ENCODE assay signal across 10 mouse cellular contexts in the genomic region with DNA sequence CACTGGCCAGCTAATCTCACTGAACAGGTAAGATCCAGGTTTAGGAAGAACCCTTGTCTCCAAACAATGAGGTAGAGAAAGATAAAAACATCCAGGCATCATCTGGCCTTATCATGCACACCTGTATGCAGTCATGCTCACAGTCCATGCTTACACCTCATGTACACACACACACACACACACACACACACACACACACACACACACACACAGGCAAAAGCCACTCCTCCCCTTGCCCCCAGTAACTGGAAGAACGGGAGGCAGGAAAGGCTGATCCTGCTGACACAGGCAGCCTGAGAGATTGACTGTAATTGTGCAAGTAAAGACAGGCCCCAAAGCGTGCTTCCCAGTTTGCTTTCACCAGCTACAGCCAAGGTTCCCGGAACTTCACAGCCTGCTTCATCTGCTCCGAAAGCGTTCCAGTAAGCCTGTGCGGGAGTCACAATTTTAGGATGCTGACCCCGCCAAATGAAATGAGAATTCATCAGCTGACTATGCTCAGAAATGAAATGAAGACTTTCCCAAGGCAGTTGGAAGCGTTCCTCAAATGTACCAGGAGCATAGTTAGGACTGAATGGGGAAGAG. TPM values are rescaled to one million over a fixed set of nuclear protein-coding genes. Genes with fewer than 3 reads are reported as not detected.
DNase-seq lines count a peak whose midpoint lies in the region; ATAC-seq and TF ChIP-seq lines count a peak whose summit lies in the region.
"Had no signal": no experiment of that assay in that cellular context is flagged by ENCODE, and none has a peak within 500 bp of the region (broad histone marks: within the 10 kb centered on the region; RNA-seq: fewer than 3 reads in every experiment).

No protein-coding gene starts in this region.

- peak; percentile 36 for DNase-seq in gastrocnemius, adult 2 months
- DNase-seq in gastrocnemius, adult 18-20 months (ENCODE audit: low spot score), result no peak
- no peak for DNase-seq in lung, postnatal 14 days
- peak; percentile 33 for DNase-seq in lung, postnatal 36 days
- DNase-seq in thymus, postnatal 4 days, result no peak
- no peak for DNase-seq in thymus, postnatal 36 days
- DNase-seq: cerebellum, adult 9-10 months had no signal

- no peaks in the 10 kb centered on the region for H3K27me3 ChIP-seq in lung, embryonic 15.5 days
- H3K27me3 ChIP-seq in heart, embryonic 11.5 days (ENCODE audit: control insufficient read depth, insufficient read depth, low read length), result no peaks in the 10 kb centered on the region

- no peak overlapping the region for H3K4me2 ChIP-seq in lung, embryonic 15.5 days
- no peak overlapping the region for H3K4me2 ChIP-seq in heart, embryonic 11.5 days

- TF ChIP-seq CTCF in gastrocnemius, adult 2 months (IDR thresholded peaks at IDR 0.05), result no peak

- H3K9ac ChIP-seq in lung, embryonic 15.5 days, result no peak overlapping the region
- no peak overlapping the region for H3K9ac ChIP-seq in heart, embryonic 11.5 days (ENCODE audit: low read depth, low read length)

- ATAC-seq in lung, embryonic 15.5 days (ENCODE audit: borderline replicate concordance, extremely low read depth, low FRiP score, low TSS enrichment), result peak; percentile 55; the same call in 1 of the 2 replicates
- ATAC-seq in heart, embryonic 11.5 days (replicated peaks; ENCODE audit: insufficient number of reproducible peaks, low FRiP score, low TSS enrichment), result no peak
- ATAC-seq: activated CD4-positive, CD25-positive, alpha-beta regulatory T cell, adult 4 months had no signal

- H3K9me3 ChIP-seq in lung, embryonic 15.5 days, result no peaks in the 10 kb centered on the region
- H3K9me3 ChIP-seq in heart, embryonic 11.5 days (replicated peaks; ENCODE audit: control insufficient read depth, low read length), result no peaks in the 10 kb centered on the region

- peaks cover 24% of the 10 kb centered on the region for H3K4me1 ChIP-seq in lung, embryonic 15.5 days
- H3K4me1 ChIP-seq in heart, embryonic 11.5 days (ENCODE audit: control insufficient read depth, insufficient read depth, low read length), result peaks cover 24% of the 10 kb centered on the region

- 50% methylated on average over 8 of the region's 8 CpGs for WGBS in lung, embryonic 15.5 days
- 63% methylated on average over 8 of the region's 8 CpGs for WGBS in heart, embryonic 11.5 days (ENCODE audit: insufficient replicate concordance)

- H3K36me3 ChIP-seq in lung, embryonic 15.5 days, result no peaks in the 10 kb centered on the region
- H3K36me3 ChIP-seq in heart, embryonic 11.5 days (ENCODE audit: control insufficient read depth, insufficient read depth, low read length), result no peaks in the 10 kb centered on the region

- intact Hi-C loops in gastrocnemius, adult 2 months (cut with DNase I), result no loop called here

- H3K4me3 ChIP-seq in gastrocnemius, adult 2 months, result peak overlapping the region; percentile 3; the same call in 1 of the 2 replicates
- no peak overlapping the region for H3K4me3 ChIP-seq in lung, embryonic 15.5 days
- H3K4me3 ChIP-seq in heart, embryonic 11.5 days (ENCODE audit: low read depth, low read length), result no peak overlapping the region

- peak overlapping the region; percentile 84 for H3K27ac ChIP-seq in gastrocnemius, adult 2 months
- H3K27ac ChIP-seq in lung, embryonic 15.5 days, result peak overlapping the region; percentile 86
- H3K27ac ChIP-seq in heart, embryonic 11.5 days (ENCODE audit: low read depth, low read length), result peak overlapping the region; percentile 38; the same call in 1 of the 2 replicates

RNA-seq across cellular contexts. Expression of gene Cd44, which starts 19.4 kb away (rescaled TPM):
- total RNA-seq in gastrocnemius, adult 2 months (2021), result 1 to 10 TPM; 4.1 to 6.1 TPM
- 1 to 10 TPM; 3.9 to 6.0 TPM for total RNA-seq in gastrocnemius, adult 18-20 months (2021)
- 30.0 and 30.9 TPM in 2 replicates for polyA plus RNA-seq in lung, embryonic 15.5 days (2015; fragmentation: Nextera tagmentation; extraction: Ambion mirVana)
- 24.8 and 28.8 TPM in 2 replicates for polyA plus RNA-seq in heart, embryonic 11.5 days (2014; fragmentation: Nextera tagmentation; extraction: Ambion mirVana)

Comparison
In these comparisons a context has a peak if more than half of its experiments do, and no peak if none do; other contexts are left out.
1. DNase-seq: peak in gastrocnemius, adult 2 months (single experiment) and lung, postnatal 36 days (single experiment); none in gastrocnemius, adult 18-20 months (single experiment), lung, postnatal 14 days (single experiment), thymus, postnatal 4 days (single experiment) and thymus, postnatal 36 days (0 of 2).
2. Peak in every context shown above with its lines, with median percentiles within 50 percentile points of each other: H3K27ac ChIP-seq.